ENCODE assay signal across 16 mouse cellular contexts in the genomic region with DNA sequence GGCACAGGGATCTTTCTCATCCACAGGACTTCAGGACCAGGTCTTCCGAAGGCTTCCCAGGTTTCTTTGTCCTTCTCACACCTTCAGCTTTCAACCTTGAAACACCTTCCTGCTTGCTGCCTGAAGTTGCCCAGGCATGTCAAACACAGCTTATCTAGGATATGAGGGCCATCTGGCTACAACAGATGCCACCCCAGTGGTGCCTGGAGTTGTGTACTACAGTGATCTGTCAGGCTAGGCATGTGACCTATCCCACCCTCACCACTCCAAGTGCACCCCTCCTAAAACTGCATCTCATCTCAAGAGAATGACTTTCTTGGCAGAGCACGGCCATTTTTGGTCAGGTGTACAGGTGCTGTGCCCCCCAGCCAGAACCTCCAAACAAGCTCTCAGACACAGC. TPM values are rescaled to one million over a fixed set of nuclear protein-coding genes. Genes with fewer than 3 reads are reported as not detected.
DNase-seq lines count a peak whose midpoint lies in the region; ATAC-seq and TF ChIP-seq lines count a peak whose summit lies in the region.
"Had no signal": no experiment of that assay in that cellular context is flagged by ENCODE, and none has a peak within 500 bp of the region (broad histone marks: within the 10 kb centered on the region; RNA-seq: fewer than 3 reads in every experiment).

No protein-coding gene starts in this region.

- no peak for DNase-seq in kidney, adult 2 months
- peak; percentile 35 for DNase-seq in MN1 (ENCODE audit: low spot score)
- DNase-seq in c-Kit-negative CD71-positive TER-119-positive erythroid progenitor cells, embryonic 14.5 days (ENCODE audit: low read depth, low spot score) = peak; percentile 70
- DNase-seq in liver, postnatal 0 days = peak; percentile 60
- no peak for DNase-seq in adrenal gland, postnatal 10 days
- DNase-seq in thymus, adult 2 months = no peak
- DNase-seq: adrenal gland, postnatal 25 days; kidney, postnatal 25 days; lung, postnatal 14 days; right cerebral cortex, postnatal 14 days; thymus, postnatal 25 days had no signal

- no peak overlapping the region for H3K4me3 ChIP-seq in kidney, embryonic 15.5 days (replicated peaks)
- H3K4me3 ChIP-seq in kidney, adult 2 months (ENCODE audit: insufficient read depth, low read depth, low read length) = no peak overlapping the region
- H3K4me3 ChIP-seq in liver, postnatal 0 days (ENCODE audit: low read depth, low read length) = no peak overlapping the region
- H3K4me3 ChIP-seq in thymus, adult 2 months (ENCODE audit: control insufficient read depth, insufficient read depth, low read length) = no peak overlapping the region
- H3K4me3 ChIP-seq: forebrain, embryonic 10.5 days; hindbrain, embryonic 10.5 days had no signal

- peak; percentile 96 for TF ChIP-seq EP300 in liver, postnatal 0 days (IDR thresholded peaks at IDR 0.05; ENCODE audit: low read depth)

- H3K27ac ChIP-seq in kidney, embryonic 15.5 days = no peak overlapping the region
- H3K27ac ChIP-seq in kidney, adult 2 months (ENCODE audit: insufficient read depth, low read depth, low read length) = no peak overlapping the region
- peak overlapping the region; percentile 73 for H3K27ac ChIP-seq in liver, postnatal 0 days (ENCODE audit: low read depth)
- H3K27ac ChIP-seq in thymus, adult 2 months (ENCODE audit: control insufficient read depth, insufficient read depth, low read length) = no peak overlapping the region
- H3K27ac ChIP-seq: forebrain, embryonic 10.5 days; hindbrain, embryonic 10.5 days had no signal

- ATAC-seq in kidney, embryonic 15.5 days (replicated peaks; ENCODE audit: low FRiP score) = peak; percentile 78
- peak; percentile 91 for ATAC-seq in liver, postnatal 0 days

- H3K4me2 ChIP-seq in kidney, embryonic 15.5 days = no peak overlapping the region
- H3K4me2 ChIP-seq in liver, postnatal 0 days (ENCODE audit: low read depth, low read length) = no peak overlapping the region

- H3K4me1 ChIP-seq in kidney, embryonic 15.5 days = no peaks in the 10 kb centered on the region
- H3K4me1 ChIP-seq in kidney, adult 2 months (ENCODE audit: control insufficient read depth, insufficient read depth, low read length) = no peaks in the 10 kb centered on the region
- peaks cover 47% of the 10 kb centered on the region for H3K4me1 ChIP-seq in liver, postnatal 0 days (ENCODE audit: insufficient read depth)
- no peaks in the 10 kb centered on the region for H3K4me1 ChIP-seq in thymus, adult 2 months (replicated peaks; ENCODE audit: control insufficient read depth, insufficient read depth, low read length)
- H3K4me1 ChIP-seq: forebrain, embryonic 10.5 days; hindbrain, embryonic 10.5 days had no signal

- no peak overlapping the region for H3K9ac ChIP-seq in kidney, embryonic 15.5 days
- peak overlapping the region; percentile 55 for H3K9ac ChIP-seq in liver, postnatal 0 days (replicated peaks)

- no peaks in the 10 kb centered on the region for H3K27me3 ChIP-seq in kidney, embryonic 15.5 days
- no peaks in the 10 kb centered on the region for H3K27me3 ChIP-seq in kidney, adult 2 months (replicated peaks; ENCODE audit: control insufficient read depth, insufficient read depth, low read length)
- no peaks in the 10 kb centered on the region for H3K27me3 ChIP-seq in liver, postnatal 0 days (ENCODE audit: insufficient read depth, low read length)
- H3K27me3 ChIP-seq in thymus, adult 2 months (ENCODE audit: control insufficient read depth, insufficient read depth, low read length) = no peaks in the 10 kb centered on the region

- H3K9me3 ChIP-seq in kidney, embryonic 15.5 days (replicated peaks) = no peaks in the 10 kb centered on the region
- no peaks in the 10 kb centered on the region for H3K9me3 ChIP-seq in liver, postnatal 0 days (ENCODE audit: low read length)
- H3K9me3 ChIP-seq: forebrain, embryonic 10.5 days; hindbrain, embryonic 10.5 days had no signal

- TF ChIP-seq CTCF in kidney, adult 2 months (conservative IDR thresholded peaks at IDR 0.05; ENCODE audit: insufficient read depth, insufficient read length, low read depth, low read length) = no peak
- no peak for TF ChIP-seq CTCF in liver, postnatal 0 days (IDR thresholded peaks at IDR 0.05; ENCODE audit: low read depth)
- TF ChIP-seq CTCF in thymus, adult 2 months (IDR thresholded peaks at IDR 0.05; ENCODE audit: borderline replicate concordance, control insufficient read depth, extremely low read depth, insufficient read depth, low read length, poor library complexity) = no peak

- peaks cover 94% of the 10 kb centered on the region for H3K36me3 ChIP-seq in kidney, embryonic 15.5 days
- peaks cover 6% of the 10 kb centered on the region for H3K36me3 ChIP-seq in kidney, adult 2 months (ENCODE audit: control insufficient read depth, insufficient read depth, low read length)
- peaks cover 80% of the 10 kb centered on the region for H3K36me3 ChIP-seq in liver, postnatal 0 days (replicated peaks; ENCODE audit: insufficient read depth, low read length)
- peaks cover 59% of the 10 kb centered on the region for H3K36me3 ChIP-seq in thymus, adult 2 months (ENCODE audit: control insufficient read depth, insufficient read depth, low read length)

- WGBS in kidney, embryonic 15.5 days = 94% methylated on average over 2 of the region's 2 CpGs
- WGBS in kidney, adult 2 months = 92% methylated on average over 2 of the region's 2 CpGs
- WGBS in liver, postnatal 0 days (ENCODE audit: insufficient replicate concordance) = 67% methylated on average over 2 of the region's 2 CpGs
- WGBS in thymus, adult 2 months = 98% methylated on average over 2 of the region's 2 CpGs

- TF ChIP-seq POLR2A in kidney, adult 2 months (IDR thresholded peaks at IDR 0.05; ENCODE audit: low read depth, low read length) = no peak
- TF ChIP-seq POLR2A in thymus, adult 2 months (IDR thresholded peaks at IDR 0.05; ENCODE audit: control insufficient read depth, extremely low read depth, insufficient read depth, low read length, poor library complexity) = no peak

RNA-seq across cellular contexts. Expression of a gene that starts 8.2 kb away (rescaled TPM):
- polyA plus RNA-seq in kidney, embryonic 15.5 days (2015; fragmentation: Nextera tagmentation; extraction: Ambion mirVana) = 517 and 530 TPM in 2 replicates
- polyA plus RNA-seq in kidney, adult 2 months (2012; rRNA removed) = 6.6 and 7.1 TPM in 2 replicates
- 243 and 277 TPM in 2 replicates for polyA plus RNA-seq in liver, postnatal 0 days (2015; fragmentation: Nextera tagmentation; extraction: Ambion mirVana)
- total RNA-seq in adrenal gland, postnatal 10 days (2021) = 10 to 100 TPM; 28.1 to 33.7 TPM
- 327 and 434 TPM in 2 replicates for polyA plus RNA-seq in thymus, adult 2 months (2012; rRNA removed)

RNA-seq across cellular contexts. Expression of a gene that starts 15.7 kb away (rescaled TPM):
- polyA plus RNA-seq in kidney, embryonic 15.5 days (2015; fragmentation: Nextera tagmentation; extraction: Ambion mirVana) = 74.6 and 75.1 TPM in 2 replicates
- polyA plus RNA-seq in kidney, adult 2 months (2012; rRNA removed) = 32.6 and 34.5 TPM in 2 replicates
- polyA plus RNA-seq in liver, postnatal 0 days (2015; fragmentation: Nextera tagmentation; extraction: Ambion mirVana) = 33.7 and 34.2 TPM in 2 replicates
- 10 to 100 TPM; 39.1 to 42.1 TPM for total RNA-seq in adrenal gland, postnatal 10 days (2021)
- 60.6 and 134 TPM in 2 replicates for polyA plus RNA-seq in thymus, adult 2 months (2012; rRNA removed)

RNA-seq across cellular contexts. Expression of a gene that starts 15.8 kb away (rescaled TPM):
- polyA plus RNA-seq in kidney, embryonic 15.5 days (2015; fragmentation: Nextera tagmentation; extraction: Ambion mirVana) = 1.2 and 1.3 TPM in 2 replicates
- polyA plus RNA-seq in kidney, adult 2 months (2012; rRNA removed) = 0.57 and 1.0 TPM in 2 replicates
- 2.0 and 2.5 TPM in 2 replicates for polyA plus RNA-seq in liver, postnatal 0 days (2015; fragmentation: Nextera tagmentation; extraction: Ambion mirVana)
- total RNA-seq in adrenal gland, postnatal 10 days (2021) = under 1 TPM; 0.54 to 0.70 TPM
- 0.23 and 0.41 TPM in 2 replicates for polyA plus RNA-seq in thymus, adult 2 months (2012; rRNA removed)
- total RNA-seq: gastrocnemius, adult 8-10 months had no signal

RNA-seq across cellular contexts. Expression of a gene that starts 18.3 kb away (rescaled TPM):
- 40.1 and 87.2 TPM in 2 replicates for polyA plus RNA-seq in kidney, embryonic 15.5 days (2015; fragmentation: Nextera tagmentation; extraction: Ambion mirVana)
- 124 TPM in 1 of 2 replicates, not detected in the other for polyA plus RNA-seq in kidney, adult 2 months (2012; rRNA removed)
- polyA plus RNA-seq in liver, postnatal 0 days (2015; fragmentation: Nextera tagmentation; extraction: Ambion mirVana) = 6.5 and 127 TPM in 2 replicates
- 100 to 1,000 TPM; 221 to 908 TPM for total RNA-seq in adrenal gland, postnatal 10 days (2021)
- 0.38 TPM in 1 of 2 replicates, not detected in the other for polyA plus RNA-seq in thymus, adult 2 months (2012; rRNA removed)
- total RNA-seq: adrenal gland, postnatal 25 days; left cerebral cortex, postnatal 25 days had no signal
- polyA plus RNA-seq: forebrain, embryonic 10.5 days; hindbrain, embryonic 10.5 days had no signal

RNA-seq across cellular contexts. Expression of a gene that starts 24.1 kb away (rescaled TPM):
- 21.5 and 24.0 TPM in 2 replicates for polyA plus RNA-seq in kidney, embryonic 15.5 days (2015; fragmentation: Nextera tagmentation; extraction: Ambion mirVana)
- 23.2 and 32.9 TPM in 2 replicates for polyA plus RNA-seq in kidney, adult 2 months (2012; rRNA removed)
- polyA plus RNA-seq in liver, postnatal 0 days (2015; fragmentation: Nextera tagmentation; extraction: Ambion mirVana) = 6.1 and 7.4 TPM in 2 replicates
- total RNA-seq in adrenal gland, postnatal 10 days (2021) = 10 to 100 TPM; 36.9 to 39.0 TPM
- 9.0 and 11.9 TPM in 2 replicates for polyA plus RNA-seq in thymus, adult 2 months (2012; rRNA removed)

Comparison
In these comparisons a context has a peak if more than half of its experiments do, and no peak if none do; other contexts are left out.
1. RNA of a gene that starts 8.2 kb away (polyA plus RNA-seq): 517 to 530 TPM in kidney, embryonic 15.5 days, 327 to 434 TPM in thymus, adult 2 months and 243 to 277 TPM in liver, postnatal 0 days; 6.6 to 7.1 TPM in kidney, adult 2 months; every median in the first group is over 10 times any median in the second.
2. DNase-seq: peak in MN1 (single experiment), c-Kit-negative CD71-positive TER-119-positive erythroid progenitor cells, embryonic 14.5 days (single experiment) and liver, postnatal 0 days (single experiment); none in kidney, adult 2 months (single experiment), adrenal gland, postnatal 10 days (single experiment) and thymus, adult 2 months (single experiment).